In the genomic region with DNA sequence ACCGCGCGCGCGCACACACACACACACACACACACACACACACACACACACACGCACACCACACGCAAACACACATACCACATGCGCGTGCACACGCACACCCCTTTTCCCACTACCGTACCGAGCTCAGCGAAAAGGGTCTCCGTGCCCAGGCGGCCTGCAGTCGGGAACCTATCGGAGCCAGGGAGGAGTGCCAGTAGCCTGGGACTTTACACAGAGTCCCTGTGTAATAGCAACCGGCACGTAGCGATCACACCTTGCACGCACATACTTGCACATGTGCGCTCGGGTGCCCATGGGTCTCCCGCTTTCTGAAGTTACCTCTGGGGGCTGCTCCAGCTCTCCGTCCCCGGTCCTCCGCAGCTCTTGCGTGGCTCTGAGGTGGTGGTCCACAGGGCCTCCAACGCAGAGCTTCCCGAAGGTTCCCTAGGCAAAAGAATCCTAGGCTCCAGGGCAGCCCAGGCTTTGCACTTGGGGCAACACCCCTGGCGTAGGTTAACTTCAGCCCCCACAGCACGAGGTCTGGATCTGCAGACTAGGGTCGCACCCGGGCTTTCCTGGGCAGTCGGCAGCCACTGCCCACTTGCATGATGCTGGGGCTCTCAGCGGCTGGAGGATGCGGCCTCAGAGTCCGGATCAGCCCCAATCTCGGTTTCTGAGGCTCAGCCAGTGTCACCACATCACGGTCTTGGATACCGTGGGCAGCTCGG, we compare ENCODE assay signal across 8 mouse cellular contexts. TPM values are rescaled to one million over a fixed set of nuclear protein-coding genes. Genes with fewer than 3 reads are reported as not detected.
DNase-seq lines count a peak whose midpoint lies in the region; ATAC-seq and TF ChIP-seq lines count a peak whose summit lies in the region.

No protein-coding gene starts in this region.

- H3K27me3 ChIP-seq in lung, embryonic 14.5 days (ENCODE audit: insufficient read depth, low read length), result peaks cover 27% of the 10 kb centered on the region
- peaks cover 19% of the 10 kb centered on the region for H3K27me3 ChIP-seq in hindbrain, embryonic 11.5 days (ENCODE audit: control insufficient read depth, insufficient read depth, low read length)
- H3K27me3 ChIP-seq in midbrain, embryonic 13.5 days, result peaks cover 48% of the 10 kb centered on the region

- H3K9me3 ChIP-seq in lung, embryonic 14.5 days (ENCODE audit: low read depth, low read length), result no peaks in the 10 kb centered on the region
- H3K9me3 ChIP-seq in hindbrain, embryonic 11.5 days (ENCODE audit: control insufficient read depth, low read length), result no peaks in the 10 kb centered on the region
- no peaks in the 10 kb centered on the region for H3K9me3 ChIP-seq in midbrain, embryonic 13.5 days

- peak overlapping the region; percentile 41 for H3K4me3 ChIP-seq in lung, embryonic 14.5 days (ENCODE audit: low read depth, low read length)
- H3K4me3 ChIP-seq in hindbrain, embryonic 11.5 days (ENCODE audit: low read depth, low read length), result peak overlapping the region; percentile 48
- peak overlapping the region; percentile 57 for H3K4me3 ChIP-seq in midbrain, embryonic 13.5 days (replicated peaks)

- no peak overlapping the region for H3K27ac ChIP-seq in lung, embryonic 14.5 days (ENCODE audit: low read depth)
- no peak overlapping the region for H3K27ac ChIP-seq in hindbrain, embryonic 11.5 days (ENCODE audit: low read depth, low read length)
- no peak overlapping the region for H3K27ac ChIP-seq in midbrain, embryonic 13.5 days

- no peaks in the 10 kb centered on the region for H3K4me1 ChIP-seq in lung, embryonic 14.5 days (ENCODE audit: insufficient read depth)
- H3K4me1 ChIP-seq in hindbrain, embryonic 11.5 days (replicated peaks; ENCODE audit: control insufficient read depth, insufficient read depth, low read length), result no peaks in the 10 kb centered on the region
- peaks cover 20% of the 10 kb centered on the region for H3K4me1 ChIP-seq in midbrain, embryonic 13.5 days (replicated peaks)

- TF ChIP-seq CTCF in lung, embryonic 14.5 days (IDR thresholded peaks at IDR 0.05; ENCODE audit: low read depth), result no peak

- no peaks in the 10 kb centered on the region for H3K36me3 ChIP-seq in lung, embryonic 14.5 days (ENCODE audit: insufficient read depth)
- H3K36me3 ChIP-seq in hindbrain, embryonic 11.5 days (ENCODE audit: control insufficient read depth, insufficient read depth, low read length), result no peaks in the 10 kb centered on the region
- no peaks in the 10 kb centered on the region for H3K36me3 ChIP-seq in midbrain, embryonic 13.5 days

- H3K9ac ChIP-seq in lung, embryonic 14.5 days, result peak overlapping the region; percentile 23; the same call in 1 of the 2 replicates
- H3K9ac ChIP-seq in hindbrain, embryonic 11.5 days (ENCODE audit: low read depth, low read length), result peak overlapping the region; percentile 63
- H3K9ac ChIP-seq in midbrain, embryonic 13.5 days (replicated peaks), result peak overlapping the region; percentile 69

- WGBS in lung, embryonic 14.5 days, result 1% methylated on average over 42 of the region's 42 CpGs
- 1% methylated on average over 42 of the region's 42 CpGs for WGBS in hindbrain, embryonic 11.5 days
- WGBS in midbrain, embryonic 13.5 days, result under 1% methylated on average over 42 of the region's 42 CpGs

- ATAC-seq in lung, embryonic 14.5 days (ENCODE audit: insufficient read depth), result peak; percentile 63
- peak; percentile 73 for ATAC-seq in hindbrain, embryonic 11.5 days (ENCODE audit: low FRiP score)
- peak; percentile 77 for ATAC-seq in midbrain, embryonic 13.5 days
- ATAC-seq in monocyte, adult 5-6 weeks (replicated peaks; ENCODE audit: insufficient number of reproducible peaks, low FRiP score, low TSS enrichment, poor library complexity, severe bottlenecking), result no peak

- H3K4me2 ChIP-seq in lung, embryonic 14.5 days, result peak overlapping the region; percentile 84
- peak overlapping the region; percentile 95 for H3K4me2 ChIP-seq in hindbrain, embryonic 11.5 days (replicated peaks; ENCODE audit: low read depth, low read length)
- H3K4me2 ChIP-seq in midbrain, embryonic 13.5 days (replicated peaks), result peak overlapping the region; percentile 99

- peak; percentile 19 for DNase-seq in lung, embryonic 14.5 days
- DNase-seq in lung, adult 18-20 months, result no peak
- peak; percentile 16 to 30 for DNase-seq in cerebellum, postnatal 36 days
- DNase-seq in hindbrain, embryonic 11.5 days (ENCODE audit: low spot score), result peak; percentile 54
- no peak for DNase-seq in urinary bladder, adult 2 months (ENCODE audit: low spot score)
- DNase-seq in thymus, postnatal 4 days, result no peak

RNA-seq across cellular contexts. Expression of a gene that starts 0.5 kb away (rescaled TPM):
- 0.03 TPM in 1 of 2 replicates, not detected in the other for polyA plus RNA-seq in lung, embryonic 14.5 days (2014; fragmentation: Nextera tagmentation; extraction: Ambion mirVana)
- 0.31 and 0.36 TPM in 2 replicates for polyA plus RNA-seq in hindbrain, embryonic 11.5 days (2014; fragmentation: Nextera tagmentation; extraction: Ambion mirVana)
- polyA plus RNA-seq in midbrain, embryonic 13.5 days (2015; fragmentation: Nextera tagmentation; extraction: Ambion mirVana), result 0.66 and 0.75 TPM in 2 replicates
- polyA plus RNA-seq in urinary bladder, adult 2 months (2012; rRNA removed), result 0.01 and 0.03 TPM in 2 replicates
- total RNA-seq in monocyte, adult 5-6 weeks (2017), result not detected in 3 replicates

Comparison
In these comparisons a context has a peak if more than half of its experiments do, and no peak if none do; other contexts are left out.
1. DNase-seq: peak in lung, embryonic 14.5 days (single experiment), cerebellum, postnatal 36 days (2 of 2) and hindbrain, embryonic 11.5 days (single experiment); none in lung, adult 18-20 months (0 of 2), urinary bladder, adult 2 months (single experiment) and thymus, postnatal 4 days (single experiment).
2. Peak in every context shown above with its lines, with median percentiles within 50 percentile points of each other: H3K4me2 ChIP-seq, H3K4me3 ChIP-seq and H3K9ac ChIP-seq.